Mouse (Mus musculus) embryonic fibroblast, embryonic 13.5 days (primary cell): ENCODE data around the gene Snx20.

Source experiments
- CTCF ChIP-seq: IDR thresholded peaks from 2 replicates; pipeline ENCODE4 v1.5.1; 2011; ENCODE audit warnings: mild to moderate bottlenecking, control low read depth, low read length, moderate library complexity, borderline replicate concordance; ENCODE audit not compliant: insufficient read depth
- POLR2A ChIP-seq: IDR thresholded peaks from 2 replicates; pipeline ENCODE4 v1.6.1; 2011; ENCODE audit warnings: low read depth, mild to moderate bottlenecking, control low read depth, low read length, moderate library complexity

DNA sequence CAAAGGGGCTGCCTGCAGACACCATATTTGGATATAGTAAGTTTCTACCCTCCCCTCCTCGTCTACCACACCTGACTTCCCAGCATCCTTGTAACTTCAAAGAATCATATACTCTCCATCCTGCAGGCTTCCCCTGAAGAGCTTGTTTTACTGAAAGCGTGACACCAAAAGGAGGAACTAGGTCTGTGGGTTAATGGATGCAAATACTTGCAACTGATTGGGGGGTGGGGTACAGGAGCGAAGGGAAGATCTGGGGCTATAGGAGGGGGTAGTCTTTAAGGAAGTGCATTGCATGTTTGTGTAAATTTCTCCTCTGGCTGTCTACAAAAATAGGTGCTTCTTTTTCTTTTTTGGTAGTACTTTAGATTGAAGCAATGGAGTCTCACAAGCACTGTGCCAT, 9.5 kb downstream of the Snx20 start:
- TF ChIP-seq CTCF (no peak), POLR2A (no peak)
